13 mouse cellular contexts compared by ENCODE assay signal in genomic region chr8:11310049-11310448, GRCm38 (mm10). TPM values are rescaled to one million over a fixed set of nuclear protein-coding genes. Genes with fewer than 3 reads are reported as not detected.
DNase-seq lines count a peak whose midpoint lies in the region; ATAC-seq and TF ChIP-seq lines count a peak whose summit lies in the region.
"Had no signal": no experiment of that assay in that cellular context is flagged by ENCODE, and none has a peak within 500 bp of the region (broad histone marks: within the 10 kb centered on the region; RNA-seq: fewer than 3 reads in every experiment).

No protein-coding gene starts in this region.

- ATAC-seq in heart, embryonic 16.5 days (replicated peaks; ENCODE audit: extremely low read depth, insufficient read depth, low FRiP score) = no peak
- no peak for ATAC-seq in embryonic facial prominence, embryonic 13.5 days (ENCODE audit: insufficient number of reproducible peaks, insufficient read depth, low FRiP score, low TSS enrichment, low read depth)
- ATAC-seq in limb, embryonic 14.5 days (ENCODE audit: low FRiP score, low read depth) = no peak

- H3K36me3 ChIP-seq in heart, embryonic 16.5 days (ENCODE audit: control insufficient read depth, insufficient read depth) = peaks cover 2% of the 10 kb centered on the region; the same call in 1 of the 2 replicates
- peaks cover 11% of the 10 kb centered on the region; the same call in 1 of the 2 replicates for H3K36me3 ChIP-seq in embryonic facial prominence, embryonic 13.5 days
- H3K36me3 ChIP-seq in limb, embryonic 14.5 days (ENCODE audit: control insufficient read depth, insufficient read depth, low read length) = no peaks in the 10 kb centered on the region
- H3K36me3 ChIP-seq in thymus, adult 2 months (ENCODE audit: control insufficient read depth, insufficient read depth, low read length) = no peaks in the 10 kb centered on the region
- H3K36me3 ChIP-seq: liver, embryonic 13.5 days had no signal

- peak overlapping the region; percentile 47 for H3K9ac ChIP-seq in heart, embryonic 16.5 days (ENCODE audit: low read length)
- 0 out of 2 replicates have a peak overlapping the region, but pooled peaks have one; percentile 44 for H3K9ac ChIP-seq in embryonic facial prominence, embryonic 13.5 days
- no peak overlapping the region for H3K9ac ChIP-seq in limb, embryonic 14.5 days (ENCODE audit: low read depth, low read length, severe bottlenecking)
- H3K9ac ChIP-seq: liver, embryonic 13.5 days had no signal

- peaks cover 19% of the 10 kb centered on the region for H3K4me1 ChIP-seq in heart, embryonic 16.5 days (ENCODE audit: control insufficient read depth, insufficient read depth, low read length)
- peaks cover 55% of the 10 kb centered on the region for H3K4me1 ChIP-seq in embryonic facial prominence, embryonic 13.5 days
- H3K4me1 ChIP-seq in limb, embryonic 14.5 days (ENCODE audit: control insufficient read depth, insufficient read depth, low read length) = peaks cover 17% of the 10 kb centered on the region
- H3K4me1 ChIP-seq in thymus, adult 2 months (replicated peaks; ENCODE audit: control insufficient read depth, insufficient read depth, low read length) = no peaks in the 10 kb centered on the region

- WGBS in heart, embryonic 16.5 days = 57% methylated on average over 2 of the region's 2 CpGs
- WGBS in embryonic facial prominence, embryonic 13.5 days = 71% methylated on average over 2 of the region's 2 CpGs
- WGBS in limb, embryonic 14.5 days = 76% methylated on average over 2 of the region's 2 CpGs
- WGBS in thymus, adult 2 months = 88% methylated on average over 2 of the region's 2 CpGs

- H3K27ac ChIP-seq in heart, embryonic 16.5 days (ENCODE audit: low read length) = peak overlapping the region; percentile 26
- H3K27ac ChIP-seq in embryonic facial prominence, embryonic 13.5 days = no peak overlapping the region
- no peak overlapping the region for H3K27ac ChIP-seq in limb, embryonic 14.5 days (replicated peaks; ENCODE audit: low read depth, low read length)
- H3K27ac ChIP-seq in thymus, adult 2 months (ENCODE audit: control insufficient read depth, insufficient read depth, low read length) = no peak overlapping the region
- H3K27ac ChIP-seq: liver, embryonic 13.5 days had no signal

- intact Hi-C loops in heart, postnatal 14 days (cut with DNase I) = loop anchor here (5.0 kb wide), 1 partner anchor 37 kb away; no protein-coding TSS in a partner anchor

- no peaks in the 10 kb centered on the region for H3K9me3 ChIP-seq in heart, embryonic 16.5 days (replicated peaks; ENCODE audit: control insufficient read depth, low read length)
- H3K9me3 ChIP-seq in embryonic facial prominence, embryonic 13.5 days = no peaks in the 10 kb centered on the region
- no peaks in the 10 kb centered on the region for H3K9me3 ChIP-seq in limb, embryonic 14.5 days (ENCODE audit: control insufficient read depth, low read length)
- H3K9me3 ChIP-seq: liver, embryonic 13.5 days had no signal

- no peak for TF ChIP-seq CTCF in thymus, adult 2 months (IDR thresholded peaks at IDR 0.05; ENCODE audit: borderline replicate concordance, control insufficient read depth, extremely low read depth, insufficient read depth, low read length, poor library complexity)

- no peaks in the 10 kb centered on the region for H3K27me3 ChIP-seq in heart, embryonic 16.5 days (ENCODE audit: control insufficient read depth, insufficient read depth, low read length)
- no peaks in the 10 kb centered on the region for H3K27me3 ChIP-seq in embryonic facial prominence, embryonic 13.5 days
- no peaks in the 10 kb centered on the region for H3K27me3 ChIP-seq in limb, embryonic 14.5 days (ENCODE audit: control insufficient read depth, insufficient read depth, low read length)
- peaks cover 2% of the 10 kb centered on the region; the same call in 1 of the 2 replicates for H3K27me3 ChIP-seq in thymus, adult 2 months (ENCODE audit: control insufficient read depth, insufficient read depth, low read length)

- no peak for DNase-seq in heart, postnatal 14 days
- DNase-seq in 3T3-L1 (ENCODE audit: low read depth, low spot score) = peak; percentile 70
- no peak for DNase-seq in limb, embryonic 14.5 days (ENCODE audit: low spot score)
- DNase-seq in thymus, adult 2 months = no peak
- no peak for DNase-seq in thymus, postnatal 10 days (ENCODE audit: low spot score in 2 of 2)
- DNase-seq: adrenal gland, postnatal 36 days; cerebellum, postnatal 25 days; liver, embryonic 13.5 days; right cerebral cortex, postnatal 4 days had no signal

- no peak for TF ChIP-seq POLR2A in limb, embryonic 14.5 days (IDR thresholded peaks at IDR 0.05; ENCODE audit: borderline replicate concordance, extremely low read depth, insufficient read depth, insufficient read length)
- no peak for TF ChIP-seq POLR2A in thymus, adult 2 months (IDR thresholded peaks at IDR 0.05; ENCODE audit: control insufficient read depth, extremely low read depth, insufficient read depth, low read length, poor library complexity)

- peak overlapping the region; percentile 84 for H3K4me3 ChIP-seq in heart, embryonic 16.5 days (ENCODE audit: low read length)
- H3K4me3 ChIP-seq in embryonic facial prominence, embryonic 13.5 days = peak overlapping the region; percentile 81; the same call in 1 of the 2 replicates
- H3K4me3 ChIP-seq in limb, embryonic 14.5 days (replicated peaks; ENCODE audit: low read length) = peak overlapping the region; percentile 9; the same call in 1 of the 2 replicates
- H3K4me3 ChIP-seq in thymus, adult 2 months (ENCODE audit: control insufficient read depth, insufficient read depth, low read length) = no peak overlapping the region
- H3K4me3 ChIP-seq: layer of hippocampus, adult 2 months; liver, embryonic 13.5 days had no signal

- peak overlapping the region; percentile 83 for H3K4me2 ChIP-seq in heart, embryonic 16.5 days (ENCODE audit: low read depth, low read length)
- peak overlapping the region; percentile 88 for H3K4me2 ChIP-seq in embryonic facial prominence, embryonic 13.5 days
- peak overlapping the region; percentile 8; the same call in 1 of the 2 replicates for H3K4me2 ChIP-seq in limb, embryonic 14.5 days (replicated peaks; ENCODE audit: low read depth, low read length, severe bottlenecking)
- H3K4me2 ChIP-seq: liver, embryonic 13.5 days had no signal

RNA-seq across cellular contexts. Expression of gene Col4a2, which starts 2.6 kb away (rescaled TPM):
- 80.1 and 105 TPM in 2 replicates for polyA plus RNA-seq in heart, embryonic 16.5 days (2015; fragmentation: Nextera tagmentation; extraction: Ambion mirVana)
- 100 to 1,000 TPM; 570 to 571 TPM for total RNA-seq in heart, postnatal 14 days (2021)
- polyA plus RNA-seq in embryonic facial prominence, embryonic 13.5 days (2015; fragmentation: Nextera tagmentation; extraction: Ambion mirVana) = 58.8 and 62.0 TPM in 2 replicates
- polyA plus RNA-seq in limb, embryonic 14.5 days (2012; rRNA removed) = 89.0 and 109 TPM in 2 replicates
- polyA plus RNA-seq in limb, embryonic 14.5 days (2014; fragmentation: Nextera tagmentation; extraction: Ambion mirVana) = 76.3 and 76.4 TPM in 2 replicates
- 21.8 and 25.7 TPM in 2 replicates for polyA plus RNA-seq in thymus, adult 2 months (2012; rRNA removed)

RNA-seq across cellular contexts. Expression of gene Col4a1, which starts 2.6 kb away (rescaled TPM):
- 213 and 274 TPM in 2 replicates for polyA plus RNA-seq in heart, embryonic 16.5 days (2015; fragmentation: Nextera tagmentation; extraction: Ambion mirVana)
- 1,000 to 10,000 TPM; 1,046 to 1,073 TPM for total RNA-seq in heart, postnatal 14 days (2021)
- polyA plus RNA-seq in embryonic facial prominence, embryonic 13.5 days (2015; fragmentation: Nextera tagmentation; extraction: Ambion mirVana) = 121 and 137 TPM in 2 replicates
- 225 and 296 TPM in 2 replicates for polyA plus RNA-seq in limb, embryonic 14.5 days (2012; rRNA removed)
- polyA plus RNA-seq in limb, embryonic 14.5 days (2014; fragmentation: Nextera tagmentation; extraction: Ambion mirVana) = 210 and 215 TPM in 2 replicates
- polyA plus RNA-seq in thymus, adult 2 months (2012; rRNA removed) = 78.3 and 95.1 TPM in 2 replicates
- total RNA-seq: MEL had no signal

Comparison
In these comparisons a context has a peak if more than half of its experiments do, and no peak if none do; other contexts are left out.
1. H3K4me2 ChIP-seq: peak in every context shown above with its lines; median percentile 88 in embryonic facial prominence, embryonic 13.5 days; 83 in heart, embryonic 16.5 days; 8 in limb, embryonic 14.5 days.